Mouse (Mus musculus) ZHBTc4 (cell line): ENCODE results near the gene Yap1.
A peak's percentile ranks its signal among the peaks of the same experiment; 100 is the strongest.

Experiments
- DNase-seq: peaks from one replicate; pipeline ENCODE4 v3.0.0-alpha.2; 2011; ENCODE audit warnings: low read depth, low spot score

The Yap1 gene

DNA sequence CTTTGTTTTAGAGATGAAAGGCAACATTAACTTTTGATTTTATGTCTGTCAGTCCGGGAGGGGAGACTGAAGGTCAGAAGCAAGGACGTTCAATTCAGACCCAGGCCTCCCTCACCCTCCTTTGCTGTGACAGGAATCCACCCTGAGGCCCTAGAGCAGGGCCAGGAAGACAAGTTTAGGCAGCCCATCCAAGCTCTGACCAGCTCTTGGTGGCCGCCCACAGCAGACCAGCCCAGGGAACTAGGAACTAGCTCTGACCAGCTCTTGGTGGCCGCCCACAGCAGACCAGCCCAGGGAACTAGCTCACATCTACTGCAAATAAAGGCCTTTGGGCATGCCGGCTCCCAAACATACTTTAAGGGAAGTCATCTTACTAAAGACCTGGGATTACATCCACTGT, 26.8 kb downstream of the Yap1 start:
- DNase-seq: peak; percentile 25

DNA sequence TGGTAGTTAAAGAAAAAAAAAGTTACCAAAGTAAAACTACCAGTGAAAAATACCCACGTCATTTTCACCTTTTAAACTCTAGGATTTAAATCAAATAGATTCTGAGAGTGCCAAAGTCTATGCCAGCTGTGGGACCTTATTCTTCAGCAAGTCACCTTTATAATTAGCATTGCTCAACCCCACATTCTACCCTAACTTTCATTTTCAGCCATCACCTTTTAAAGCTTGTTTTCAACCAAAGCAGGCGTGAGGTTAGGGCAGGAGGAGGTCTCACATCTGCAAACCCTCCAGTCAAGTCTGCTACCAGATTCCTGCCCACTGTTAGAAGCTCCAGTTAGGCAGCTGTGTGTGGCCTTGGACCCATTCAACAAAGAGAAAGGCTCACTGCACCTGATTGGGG, 32.4 kb downstream of the Yap1 start:
- DNase-seq: no peak

DNA sequence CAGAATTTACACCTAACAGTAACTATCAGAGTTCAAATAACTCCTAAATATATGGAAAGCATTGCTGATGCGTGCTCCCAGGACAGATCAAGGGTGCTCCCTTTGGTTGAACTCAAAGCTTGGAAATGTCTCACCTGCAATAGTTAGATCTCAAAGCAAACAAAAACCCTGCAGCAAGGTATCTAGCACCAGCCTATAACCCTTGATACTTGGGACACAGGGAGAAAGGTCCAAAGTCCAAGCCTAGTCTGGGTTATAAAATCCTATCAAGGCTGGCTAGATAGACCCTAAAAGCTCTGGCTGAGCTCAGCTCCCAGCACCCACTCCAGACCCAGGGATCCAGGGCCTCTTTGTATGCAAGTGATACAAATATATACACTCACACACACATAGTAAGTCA, 36.4 kb downstream of the Yap1 start:
- no peak for DNase-seq

DNA sequence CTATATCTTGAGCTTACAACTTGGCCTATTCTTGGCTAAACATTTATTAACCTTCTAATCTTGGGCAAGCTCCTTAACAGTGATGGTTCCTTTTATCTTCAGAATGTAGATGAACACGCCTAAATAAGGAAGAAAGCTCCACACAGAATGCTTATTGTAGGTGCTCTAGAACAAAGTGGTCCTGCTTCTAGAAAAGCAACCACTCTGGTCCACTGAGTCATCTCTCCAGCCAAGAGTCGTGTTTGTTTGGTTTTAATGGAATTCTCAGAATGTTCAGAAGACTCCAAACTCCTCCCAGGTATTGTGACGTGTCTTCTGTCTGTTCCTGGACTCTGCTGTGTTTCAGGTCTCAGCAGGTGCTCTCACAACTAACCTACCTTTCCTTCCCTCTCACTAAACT, 38.8 kb downstream of the Yap1 start:
- DNase-seq: no peak

DNA sequence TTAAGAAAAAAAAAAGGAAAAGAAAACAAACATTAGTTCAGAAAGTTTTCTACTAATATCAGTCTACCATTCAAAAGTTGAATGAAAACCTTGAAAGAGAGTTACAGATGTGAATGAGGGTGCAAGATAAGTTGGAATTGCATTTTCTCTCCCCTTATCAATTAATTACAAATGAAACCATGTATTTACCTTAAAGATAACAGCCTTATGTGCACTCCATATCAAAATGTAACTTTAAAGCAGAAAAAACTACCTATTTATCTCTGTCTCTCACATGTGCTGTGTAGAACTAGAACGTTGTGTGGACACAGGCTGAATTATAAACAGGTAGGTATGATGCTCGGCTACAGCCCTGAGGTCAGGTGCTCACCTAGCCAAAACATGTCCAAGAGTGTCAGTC, 40.5 kb downstream of the Yap1 start:
- no peak for DNase-seq

DNA sequence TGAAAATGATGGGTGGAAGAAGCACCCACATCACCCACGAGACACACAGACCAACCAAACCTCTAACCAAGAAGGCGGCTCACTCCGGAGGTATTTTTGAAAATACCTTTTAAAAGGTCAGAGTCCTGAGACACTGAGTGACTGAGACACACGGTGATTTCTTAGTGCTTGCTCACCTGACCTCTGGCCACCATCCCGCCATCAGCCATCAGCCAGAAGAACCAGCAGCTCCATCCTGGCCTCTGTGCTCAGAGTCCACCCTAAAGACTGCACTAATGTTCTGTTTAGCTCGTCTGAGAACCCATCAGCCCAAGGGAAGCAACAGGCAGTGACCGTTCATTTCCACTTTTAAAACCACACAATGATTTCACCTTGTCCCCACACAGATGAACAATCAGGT, 41.5 kb downstream of the Yap1 start:
- no peak for DNase-seq

DNA sequence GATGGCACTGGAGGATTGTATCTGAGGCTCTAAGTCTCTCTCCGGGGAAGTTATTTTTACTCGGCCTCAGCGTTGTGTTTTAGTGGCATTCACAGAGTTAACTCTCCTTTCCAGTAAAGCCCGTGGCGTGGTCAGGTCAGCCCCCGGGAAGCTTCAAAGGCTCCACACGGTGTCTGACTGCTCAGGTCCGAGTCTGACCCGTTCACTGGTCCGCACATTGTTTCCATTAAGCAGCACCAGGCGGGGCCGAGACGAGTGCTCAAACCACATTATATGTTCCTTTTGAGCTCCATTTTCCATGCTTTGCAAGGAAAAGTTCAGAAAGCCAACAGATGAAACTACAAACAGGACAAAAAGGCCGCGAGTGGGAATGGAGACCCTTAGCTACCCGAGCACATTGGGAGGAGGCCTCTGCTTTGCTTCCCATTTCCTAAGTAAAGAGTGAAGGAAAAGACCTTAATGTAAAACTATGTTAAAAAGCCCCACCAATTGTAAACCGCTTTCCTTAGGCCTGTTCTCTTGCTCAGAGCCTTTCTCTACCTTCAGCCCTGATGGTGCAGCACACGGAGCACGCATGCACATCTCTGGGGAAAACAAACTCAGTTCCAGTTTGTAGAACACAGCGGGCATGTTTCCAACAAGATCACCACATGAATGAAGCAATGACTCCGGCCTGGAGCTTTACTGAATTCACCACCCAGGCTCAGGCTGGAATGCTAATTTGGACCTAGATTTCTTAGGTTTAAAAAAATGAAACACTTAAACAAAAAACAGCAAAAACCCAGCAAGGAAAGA, 42.8 kb downstream of the Yap1 start:
- DNase-seq: peak; percentile 44

DNA sequence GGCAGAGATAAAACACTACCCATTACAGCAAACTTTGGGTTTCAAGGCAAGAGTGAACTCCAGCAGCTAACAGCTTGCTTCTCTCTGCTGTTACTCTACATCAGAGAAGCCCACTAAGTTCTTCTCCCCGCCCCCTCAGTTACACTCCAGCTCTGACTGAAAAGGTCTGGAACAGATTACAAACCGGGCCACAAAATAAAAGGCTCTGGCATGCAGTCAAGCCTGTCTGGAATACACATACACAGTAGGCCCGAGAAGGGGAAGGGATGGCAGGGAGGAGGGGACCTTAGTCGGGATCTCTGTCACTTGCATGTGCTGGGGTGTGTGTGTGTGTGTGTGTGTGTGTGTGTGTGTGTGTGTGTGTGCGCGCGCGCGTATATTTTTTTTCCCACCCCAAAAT, 44.0 kb downstream of the Yap1 start:
- peak; percentile 22 for DNase-seq

DNA sequence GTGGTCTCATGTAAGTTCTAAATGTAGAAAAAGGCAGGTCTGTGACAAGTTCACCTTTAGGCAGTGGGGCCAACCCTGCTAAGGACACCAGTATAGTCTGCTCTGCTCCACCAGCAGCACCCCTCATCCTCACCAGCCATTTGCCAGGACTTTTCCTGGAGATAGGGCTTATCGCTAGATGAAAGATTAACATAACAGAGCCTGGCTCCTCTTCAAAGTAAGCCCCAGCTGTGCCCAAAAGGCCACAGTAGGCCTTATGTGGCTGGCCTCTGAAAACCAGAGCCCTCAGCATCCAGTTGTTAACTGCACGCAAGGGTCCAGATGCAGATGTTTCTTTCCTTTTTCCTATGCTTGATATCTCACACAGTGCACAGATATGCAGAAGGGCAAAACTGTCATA, 45.1 kb downstream of the Yap1 start:
- DNase-seq: no peak

DNA sequence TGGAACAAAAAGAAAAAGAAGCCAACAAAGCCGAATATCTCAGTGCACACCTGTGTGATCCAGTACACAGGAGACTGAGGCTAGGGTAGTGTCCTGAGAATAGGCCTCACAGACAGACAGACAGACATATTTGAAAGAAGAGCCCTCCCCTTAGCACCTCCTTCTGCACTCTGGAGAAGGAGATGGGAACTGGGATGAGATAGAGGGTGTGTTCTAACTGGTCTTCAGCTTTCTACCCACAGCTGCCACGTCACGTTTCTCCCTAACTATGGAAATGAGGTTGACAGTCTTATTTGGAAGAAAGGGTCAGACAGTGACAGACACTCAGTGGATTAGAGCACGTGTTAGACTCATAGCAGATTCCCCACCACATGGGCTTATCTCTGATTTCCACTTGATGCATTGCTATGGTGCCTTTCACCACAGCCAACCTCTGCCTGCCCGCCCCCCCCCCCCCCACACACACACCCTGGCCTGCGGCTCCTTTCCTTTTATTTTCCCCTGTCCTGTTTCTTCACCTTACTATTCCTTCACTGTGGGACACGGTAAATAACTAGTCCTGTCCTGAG, 46.3 kb downstream of the Yap1 start:
- DNase-seq: peak; percentile 46

DNA sequence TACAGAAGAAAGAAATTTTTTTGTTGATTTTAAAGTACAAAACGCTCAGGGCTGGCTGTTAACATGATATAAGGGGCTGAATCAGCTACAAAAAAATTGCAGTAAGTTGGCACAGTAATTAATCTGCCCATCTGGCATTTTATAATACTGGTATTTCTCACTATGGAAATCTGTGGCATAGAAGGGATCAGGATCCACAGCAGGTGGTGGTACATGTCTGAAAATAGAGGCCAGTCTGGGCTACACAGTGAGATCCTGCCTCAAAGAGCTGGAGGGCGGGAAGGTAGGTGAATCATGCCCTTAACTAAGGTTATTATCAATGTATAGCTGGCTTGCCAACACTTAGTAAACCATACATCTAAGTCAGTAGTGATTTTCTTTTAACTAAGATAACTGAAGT, 47.0 kb downstream of the Yap1 start:
- DNase-seq: no peak

DNA sequence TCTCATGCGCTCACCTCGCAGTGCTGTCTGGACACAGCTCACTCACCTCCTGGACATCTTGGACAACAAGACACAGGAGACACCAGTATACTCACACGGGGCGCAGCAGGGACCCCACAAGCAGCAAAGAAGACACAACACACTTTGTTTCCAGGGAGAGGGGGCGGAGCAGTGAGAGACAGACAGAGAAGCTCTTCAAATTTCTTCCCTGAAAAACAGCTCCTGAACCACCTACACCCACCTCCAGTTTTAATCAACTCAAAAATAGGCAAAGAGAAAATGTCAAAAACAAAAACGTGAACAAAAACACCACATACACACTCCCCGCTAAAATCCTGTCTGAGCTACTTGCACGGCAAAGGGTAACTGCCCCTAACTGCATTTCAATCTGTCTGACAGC, 48.0 kb downstream of the Yap1 start:
- DNase-seq: no peak

DNA sequence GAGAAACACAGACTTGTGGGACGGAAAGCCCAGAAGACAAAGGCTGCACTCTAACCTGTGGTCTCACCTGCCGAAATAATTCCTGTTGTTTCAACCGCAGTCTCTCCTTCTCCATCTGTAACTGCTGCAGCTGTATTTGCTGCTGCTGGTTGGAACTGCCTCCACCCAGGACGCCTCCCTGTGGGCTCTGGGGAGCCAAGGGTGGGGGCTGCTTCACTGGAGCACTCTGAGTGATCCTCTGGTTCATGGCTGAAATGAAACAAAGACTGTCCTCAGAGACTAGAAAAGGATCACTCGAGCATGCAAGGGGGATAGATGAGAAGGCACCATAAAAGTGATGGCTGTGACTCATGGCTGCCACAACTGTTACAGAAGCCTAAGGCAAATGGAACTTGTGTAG, 51.5 kb downstream of the Yap1 start:
- DNase-seq: no peak

DNA sequence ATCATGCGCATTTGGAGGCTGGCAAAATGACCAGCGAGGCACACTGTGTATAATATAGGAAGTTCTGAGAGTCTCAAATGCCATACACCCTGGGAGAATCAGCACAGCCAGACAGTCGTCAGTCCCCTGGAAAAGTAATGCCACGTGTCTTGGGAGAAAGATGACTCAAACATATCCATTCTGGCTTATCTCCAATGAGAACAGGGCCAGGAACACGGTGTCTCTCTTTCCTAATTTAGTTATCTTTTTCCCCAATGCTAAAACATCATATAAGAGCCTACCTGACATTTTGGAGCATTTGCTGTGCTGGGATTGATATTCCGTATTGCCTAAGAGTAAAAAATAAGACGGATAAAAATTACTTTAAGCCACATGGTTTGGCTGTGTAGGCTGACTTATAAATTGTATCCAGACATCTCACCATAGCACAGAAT, 54.2 kb downstream of the Yap1 start:
- DNase-seq: no peak

DNA sequence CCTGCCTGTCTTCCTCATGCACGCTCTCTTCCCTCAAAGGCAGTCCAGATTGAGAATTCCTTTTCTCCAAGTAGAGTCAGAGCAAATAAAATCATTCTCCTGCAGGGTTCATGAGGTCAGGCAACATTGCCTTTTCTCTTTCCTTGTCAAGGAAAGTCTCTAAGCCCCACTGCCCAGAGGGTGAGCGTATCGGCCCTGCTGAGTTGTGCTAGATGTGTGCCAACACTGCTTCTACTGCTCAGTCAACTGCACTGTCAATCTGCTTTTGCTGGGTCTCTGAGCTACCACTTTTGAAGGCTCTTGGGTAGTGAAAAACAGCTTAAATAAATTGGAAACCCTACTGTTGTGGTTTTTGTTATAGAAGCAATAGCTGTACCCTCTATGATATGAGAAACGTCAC, 56.5 kb downstream of the Yap1 start:
- no peak for DNase-seq

DNA sequence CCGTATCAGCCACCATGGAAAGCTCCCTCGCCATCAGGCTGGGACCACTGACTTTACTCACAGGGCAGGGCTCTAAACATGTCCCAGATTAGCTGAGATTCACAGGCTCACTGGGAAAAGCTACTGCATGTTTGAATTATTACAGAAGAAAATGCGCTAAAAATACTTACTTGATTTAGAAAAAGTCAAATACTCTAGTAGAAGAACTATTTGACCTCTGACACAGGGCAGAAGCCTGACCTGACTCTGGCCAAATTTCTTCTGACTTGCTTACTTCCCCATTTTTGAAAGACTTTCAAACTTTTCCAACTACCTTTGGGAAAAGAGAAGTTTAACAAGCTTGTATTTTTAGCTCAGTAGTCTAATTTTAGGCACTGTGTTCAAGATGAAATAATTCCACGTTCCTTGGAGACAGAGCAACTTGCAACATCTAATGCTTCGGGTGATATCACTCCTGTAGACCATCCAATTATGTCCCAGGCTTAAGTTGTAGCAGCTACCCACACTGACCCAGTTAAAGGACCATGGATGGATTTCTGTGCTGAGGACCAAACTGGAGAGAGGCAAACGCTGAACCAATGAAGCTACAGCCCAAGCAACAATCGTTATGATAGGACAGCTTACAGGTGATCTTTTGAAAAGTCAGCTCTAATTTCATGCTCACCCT, 60.5 kb downstream of the Yap1 start:
- no peak for DNase-seq

DNA sequence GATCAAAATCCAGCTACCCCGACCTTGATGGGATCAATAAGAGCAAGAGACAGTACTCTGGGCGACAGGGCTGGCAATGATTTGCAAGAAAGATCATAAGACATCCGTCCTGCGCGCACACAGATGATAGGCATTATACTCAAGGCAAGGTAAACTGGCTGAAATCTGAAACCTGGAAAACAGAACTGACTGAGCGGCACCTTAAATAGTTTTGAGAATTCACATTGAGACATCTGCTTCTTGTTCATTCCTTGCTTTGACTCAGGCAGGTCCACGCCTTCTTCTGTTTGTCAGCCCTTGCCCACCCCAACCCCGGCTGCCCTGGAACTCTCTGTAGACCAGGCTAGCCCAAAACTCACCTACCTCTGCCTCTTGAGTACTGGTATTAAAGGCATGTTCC, 61.7 kb downstream of the Yap1 start:
- DNase-seq: no peak

DNA sequence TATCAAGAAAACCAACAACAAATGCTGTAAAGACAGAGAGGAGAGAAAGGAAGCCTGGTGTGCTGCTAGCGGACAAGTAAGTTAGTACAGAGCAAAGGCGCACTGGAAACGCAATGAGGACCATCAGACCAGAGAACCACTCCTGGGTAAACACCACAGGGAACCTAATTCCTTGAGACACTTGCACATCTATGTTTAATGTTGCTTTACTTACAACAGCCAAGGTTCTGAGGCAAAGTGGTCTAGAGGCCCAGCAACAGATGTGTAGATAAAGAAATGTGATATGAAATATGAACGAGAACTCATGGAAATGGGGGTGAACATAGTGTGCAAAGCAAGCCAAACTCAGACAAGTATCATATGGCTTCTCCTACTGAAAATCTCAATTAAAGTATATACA, 64.3 kb downstream of the Yap1 start:
- DNase-seq: no peak

DNA sequence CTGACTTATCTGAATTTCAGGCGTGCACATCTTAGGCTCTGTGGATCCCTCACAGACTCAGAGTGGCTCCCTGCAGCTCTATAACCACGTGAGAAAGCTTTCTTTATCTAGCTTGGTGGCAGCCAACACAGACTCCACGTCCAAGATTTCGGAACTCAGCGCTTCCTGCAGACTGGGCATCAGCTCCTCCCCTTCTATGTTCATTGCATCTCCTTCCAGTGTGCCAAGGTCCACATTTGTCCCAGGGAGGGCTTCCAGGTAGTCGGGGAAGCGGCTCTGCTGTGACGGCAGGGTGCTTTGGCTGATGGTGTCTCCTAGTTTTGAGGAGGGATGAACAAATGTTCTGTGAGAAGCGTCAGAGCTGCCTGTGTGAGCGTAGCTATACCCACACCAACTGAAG, 70.0 kb downstream of the Yap1 start:
- no peak for DNase-seq

DNA sequence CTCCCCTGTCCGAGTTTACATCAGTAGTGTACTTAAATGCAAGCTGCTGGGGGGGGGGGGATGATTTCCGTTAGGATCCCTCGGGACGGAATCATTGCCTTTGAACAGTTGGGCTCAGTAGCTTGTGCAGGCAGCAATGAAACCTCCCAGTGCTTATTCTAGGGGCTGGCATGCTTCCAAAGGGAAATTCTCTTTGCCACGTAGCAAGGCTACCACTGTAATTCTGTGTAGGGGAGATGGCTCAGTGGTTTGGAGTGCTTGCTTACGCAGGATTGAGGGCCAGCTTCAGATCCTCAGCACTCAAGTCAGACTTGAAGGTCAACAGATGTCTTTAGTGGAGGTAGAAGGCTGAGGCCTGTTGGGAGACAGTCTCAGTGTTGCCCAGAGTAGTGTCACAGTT, 74.8 kb downstream of the Yap1 start:
- DNase-seq: no peak

DNA sequence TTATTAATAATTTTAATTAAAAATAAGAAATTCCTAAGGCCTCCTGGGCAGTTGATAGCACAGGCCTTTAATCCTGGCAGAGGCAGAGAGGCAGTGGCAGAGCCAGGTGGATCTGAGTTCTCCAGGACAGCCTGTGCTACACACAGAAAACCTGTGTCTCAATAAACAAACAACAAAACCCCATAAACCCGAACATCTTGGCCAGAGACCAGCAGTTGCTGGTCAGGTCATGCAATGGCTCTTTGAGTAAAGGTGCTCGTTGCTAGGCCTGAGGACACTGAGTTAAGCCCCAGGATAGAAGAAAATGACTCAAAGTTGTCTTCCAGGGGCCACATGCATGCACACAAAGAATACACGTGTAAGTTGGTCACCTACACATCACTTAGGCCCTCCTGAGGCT, 75.5 kb downstream of the Yap1 start:
- DNase-seq: no peak

DNA sequence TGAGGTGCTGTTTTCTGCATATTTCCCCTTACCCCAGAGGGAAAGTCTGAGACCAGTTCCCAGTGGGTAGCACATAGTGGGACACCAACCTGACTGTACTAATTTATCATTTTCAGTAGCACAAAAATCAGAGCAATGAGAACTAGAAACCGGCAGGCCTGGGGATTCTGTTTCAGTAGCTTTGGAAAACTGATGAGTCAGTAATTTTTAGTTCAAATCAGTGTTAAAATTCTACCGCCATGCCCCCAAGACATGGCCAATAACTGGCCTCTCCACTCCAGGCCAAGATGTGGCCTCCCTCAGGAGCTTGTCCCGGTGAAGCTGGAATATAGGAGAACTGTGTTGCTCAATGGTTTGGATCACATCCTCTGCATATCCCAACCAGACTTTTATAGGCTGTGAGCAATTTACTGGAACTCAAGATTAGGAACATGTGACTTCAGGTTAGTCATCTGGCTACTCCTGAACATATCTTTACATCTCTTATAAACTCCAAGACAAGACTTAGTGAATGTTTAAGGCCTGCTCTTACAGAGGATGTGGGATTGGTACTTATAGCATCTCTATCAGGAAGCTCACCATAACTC, 76.1 kb downstream of the Yap1 start:
- no peak for DNase-seq

DNA sequence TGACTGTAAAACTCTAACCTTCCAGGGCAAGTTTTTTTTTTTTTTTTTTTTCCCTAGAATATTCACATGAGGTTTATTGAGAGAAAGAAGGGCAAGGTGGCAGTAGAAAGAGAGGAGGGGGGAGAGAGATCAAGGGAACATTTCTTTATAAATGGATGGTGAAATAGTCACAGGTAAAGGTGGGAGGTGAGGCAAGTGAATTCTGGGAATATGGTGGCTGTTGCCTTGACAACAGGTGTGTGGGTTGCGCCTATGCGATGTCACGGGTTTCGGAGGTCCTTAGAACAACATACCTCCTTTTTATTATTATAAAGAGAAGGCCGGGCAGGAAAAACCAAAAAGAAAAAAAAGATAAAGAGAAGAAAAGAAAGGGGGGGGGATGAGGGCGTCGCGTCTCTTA, 89.5 kb downstream of the Yap1 start:
- peak; percentile 30 for DNase-seq
